Mouse (Mus musculus) G1E (cell line): ENCODE data around the gene Dao. TPM values are rescaled to one million over a fixed set of nuclear protein-coding genes. Genes with fewer than 3 reads are reported as not detected.

Experiments
- ATAC-seq: 2 replicates; pipeline ENCODE4 v1.8.0; 2016; ENCODE audit warnings: mild to moderate bottlenecking; ENCODE audit not compliant: insufficient number of reproducible peaks, poor library complexity, low FRiP score, severe bottlenecking; ENCODE audit errors: extremely low read depth
- DNase-seq: peaks from one replicate; pipeline ENCODE4 v3.0.0; 2012; ENCODE audit warnings: low spot score
- H3K27me3 ChIP-seq: 2 replicates; pipeline ENCODE4 v1.6.1; 2012; ENCODE audit warnings: mild to moderate bottlenecking, low read length, inconsistent platforms; ENCODE audit not compliant: insufficient read depth
- H3K36me3 ChIP-seq: replicated peaks from 2 replicates; pipeline ENCODE3; 2012; ENCODE audit warnings: mild to moderate bottlenecking, inconsistent platforms
- H3K4me1 ChIP-seq: 2 replicates; pipeline ENCODE4 v1.6.1; 2012; ENCODE audit warnings: low read depth, low read length, inconsistent platforms, mixed read lengths; ENCODE audit not compliant: insufficient read depth
- H3K4me3 ChIP-seq: 2 replicates; pipeline ENCODE4 v1.5.1; 2012; ENCODE audit warnings: low read depth, mild to moderate bottlenecking, inconsistent platforms, low read length, moderate library complexity, mixed read lengths
- H3K9me3 ChIP-seq: replicated peaks from 2 replicates; pipeline ENCODE4 v1.6.1; 2012; ENCODE audit warnings: inconsistent platforms
- CTCF ChIP-seq: IDR thresholded peaks from 2 replicates; pipeline ENCODE4 v1.5.1; 2012; ENCODE audit warnings: low read depth, low read length, inconsistent platforms, mixed read lengths
- GATA1 ChIP-seq: IDR thresholded peaks from 2 replicates; pipeline ENCODE4 v1.6.1; 2012; ENCODE audit warnings: borderline replicate concordance, low read length, inconsistent platforms, mixed read lengths
- GATA2 ChIP-seq: IDR thresholded peaks from 2 replicates; pipeline ENCODE4 v1.6.1; 2012; ENCODE audit warnings: low read depth, low read length, inconsistent platforms, borderline replicate concordance
- POLR2AphosphoS5 ChIP-seq: IDR thresholded peaks from 2 replicates; pipeline ENCODE4 v1.6.1; 2012; ENCODE audit warnings: low read depth, low read length, inconsistent platforms; ENCODE audit not compliant: insufficient replicate concordance
- TAL1 ChIP-seq: conservative IDR thresholded peaks from 2 replicates; pipeline ENCODE4 v1.6.1; 2012; ENCODE audit warnings: low read depth, low read length, inconsistent platforms, mixed read lengths
- polyA plus RNA-seq: library from polyadenylated mRNA; stranded (reverse); fragments of >175 nt; gene quantifications from 2 replicates; pipeline ENCODE4 v1.2.3, GENCODE M21; 2012
- total RNA-seq, 2 experiments: library from RNA; stranded (forward) in 1 of 2; stranded (reverse) in 1 of 2; fragments of 200-1000 nt in 1 of 2; fragments of >200 nt in 1 of 2; fragmentation: Nextera tagmentation in 1 of 2; gene quantifications; 2 replicates each; pipeline ENCODE4 v1.2.3; 2014 to 2017

Gene Dao
- total and polyA plus RNA-seq, 3 experiments = not detected

DNA sequence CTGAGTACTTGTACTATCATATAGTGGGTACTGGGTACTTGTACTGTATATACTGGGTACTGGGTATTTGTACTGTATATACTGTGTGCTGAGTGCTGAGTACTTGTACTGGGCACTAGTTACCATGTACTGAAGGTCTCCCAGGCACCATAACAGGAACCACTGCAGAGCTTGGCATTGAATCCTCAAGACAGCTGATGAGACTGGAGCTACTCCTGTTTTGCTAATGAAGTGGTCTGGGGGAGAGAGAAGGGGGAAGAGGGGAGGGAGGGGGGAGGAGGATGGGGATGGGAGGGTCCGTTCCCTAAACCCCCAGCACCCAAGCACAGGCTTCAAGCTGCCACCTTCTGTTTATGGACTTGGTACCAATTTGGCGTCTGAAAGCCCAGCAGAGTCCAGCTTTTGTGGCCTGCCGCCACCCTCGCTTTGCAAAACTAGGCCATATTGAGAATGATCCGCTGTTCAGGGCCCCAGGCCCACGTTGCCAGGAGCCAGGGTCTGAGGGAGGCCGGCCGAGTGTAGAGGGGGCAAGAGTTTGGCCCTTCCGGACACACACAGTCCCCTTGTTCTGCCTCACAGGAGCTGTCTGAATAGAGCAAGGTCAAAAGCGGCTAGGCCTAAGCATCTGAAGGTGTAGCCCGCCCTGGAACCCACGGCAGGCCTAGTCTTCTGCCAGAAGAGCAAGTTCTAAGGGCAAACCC, 4.4 kb downstream of the Dao start:
- Histone ChIP-seq H3K9me3 (no peaks in the 10 kb centered on the region), H3K4me1 (peaks cover 22% of the 10 kb centered on the region), H3K27me3 (peaks cover 40% of the 10 kb centered on the region), H3K36me3 (no peaks in the 10 kb centered on the region), H3K4me3 (no peak overlapping the region)
- ATAC-seq (no peak), DNase-seq (no peak)
- TF ChIP-seq GATA2 (no peak), POLR2AphosphoS5 (no peak), CTCF (no peak), GATA1 (no peak), TAL1 (no peak)

DNA sequence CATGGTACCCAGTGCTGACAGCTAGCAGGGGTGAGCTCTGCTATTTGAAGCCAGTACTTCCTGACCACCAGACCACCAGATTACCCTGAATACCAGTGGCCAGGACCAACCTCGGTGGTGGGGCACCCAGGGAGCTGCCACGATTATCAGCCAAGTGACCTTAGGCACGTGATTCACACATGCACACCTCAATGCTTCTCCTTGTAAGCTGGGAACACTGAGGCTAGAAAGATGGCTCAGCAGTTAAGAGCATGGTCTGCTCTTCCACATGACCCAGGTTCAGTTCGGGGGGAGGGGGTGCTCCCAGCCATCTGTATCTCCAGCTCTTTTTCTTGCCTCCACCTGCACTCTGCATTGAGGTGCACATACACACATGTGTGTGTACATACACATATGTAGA, 5.5 kb downstream of the Dao start:
- Histone ChIP-seq H3K9me3 (no peaks in the 10 kb centered on the region), H3K4me3 (no peak overlapping the region), H3K36me3 (no peaks in the 10 kb centered on the region), H3K27me3 (peaks cover 29% of the 10 kb centered on the region), H3K4me1 (peaks cover 11% of the 10 kb centered on the region)
- DNase-seq = no peak
- ATAC-seq = no peak
- TF ChIP-seq GATA1 = no peak
- TF ChIP-seq POLR2AphosphoS5 = no peak
- no peak for TF ChIP-seq TAL1
- TF ChIP-seq CTCF = no peak
- TF ChIP-seq GATA2 = no peak

DNA sequence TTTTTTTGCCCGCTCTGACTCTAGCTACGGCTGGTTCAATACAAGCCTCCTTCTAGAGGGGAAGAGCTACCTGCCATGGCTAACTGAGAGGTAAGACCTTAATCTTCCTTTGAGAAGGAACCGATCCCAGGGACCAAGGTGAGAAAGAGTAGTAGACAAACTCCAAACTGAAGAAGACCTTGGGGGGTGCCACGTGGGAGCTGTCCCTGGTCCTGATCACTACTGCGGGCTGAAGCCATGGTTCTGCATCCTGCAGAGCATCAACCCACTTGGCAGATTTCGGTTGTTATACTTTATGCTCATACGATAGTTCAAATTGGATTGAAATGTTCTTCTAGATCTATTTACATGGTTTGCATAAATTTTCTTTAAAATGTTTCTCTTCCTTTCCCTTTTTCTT, 11.6 kb downstream of the Dao start:
- no peak overlapping the region for H3K4me3 ChIP-seq
- H3K36me3 ChIP-seq = no peaks in the 10 kb centered on the region
- no peak for TF ChIP-seq POLR2AphosphoS5
- TF ChIP-seq GATA2 = no peak
- no peak for TF ChIP-seq GATA1
- no peak for TF ChIP-seq TAL1
- no peak for TF ChIP-seq CTCF
- ATAC-seq (no peak), DNase-seq (no peak)
- no peaks in the 10 kb centered on the region for H3K27me3 ChIP-seq
- no peaks in the 10 kb centered on the region; the same call in 1 of the 2 replicates for H3K4me1 ChIP-seq
- no peaks in the 10 kb centered on the region for H3K9me3 ChIP-seq

DNA sequence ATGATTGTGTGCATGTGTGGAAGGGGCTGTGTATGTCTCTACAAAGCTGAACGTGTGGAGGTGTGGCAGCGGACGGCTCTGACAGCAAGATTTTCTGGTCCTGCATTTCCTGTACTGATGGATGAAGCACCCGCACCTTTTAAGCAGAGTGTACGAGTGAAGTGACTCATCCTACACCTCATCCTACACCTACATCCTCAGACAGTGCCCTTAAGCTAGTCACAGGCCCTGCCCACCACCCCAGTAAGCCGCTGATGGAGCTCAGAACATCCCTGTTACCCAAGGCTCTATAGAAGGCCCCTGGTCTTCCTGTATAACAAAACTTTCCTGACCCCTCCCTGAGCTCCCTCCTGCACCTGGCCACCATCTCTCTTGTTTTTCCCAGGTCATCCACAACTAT, 20.9 kb downstream of the Dao start:
- Histone ChIP-seq H3K36me3 (no peaks in the 10 kb centered on the region), H3K9me3 (peaks cover 11% of the 10 kb centered on the region), H3K4me1 (no peaks in the 10 kb centered on the region), H3K4me3 (no peak overlapping the region), H3K27me3 (no peaks in the 10 kb centered on the region)
- no peak for TF ChIP-seq POLR2AphosphoS5
- TF ChIP-seq GATA1 = no peak
- TF ChIP-seq GATA2 = no peak
- no peak for TF ChIP-seq TAL1
- no peak for TF ChIP-seq CTCF
- no peak for ATAC-seq
- no peak for DNase-seq

DNA sequence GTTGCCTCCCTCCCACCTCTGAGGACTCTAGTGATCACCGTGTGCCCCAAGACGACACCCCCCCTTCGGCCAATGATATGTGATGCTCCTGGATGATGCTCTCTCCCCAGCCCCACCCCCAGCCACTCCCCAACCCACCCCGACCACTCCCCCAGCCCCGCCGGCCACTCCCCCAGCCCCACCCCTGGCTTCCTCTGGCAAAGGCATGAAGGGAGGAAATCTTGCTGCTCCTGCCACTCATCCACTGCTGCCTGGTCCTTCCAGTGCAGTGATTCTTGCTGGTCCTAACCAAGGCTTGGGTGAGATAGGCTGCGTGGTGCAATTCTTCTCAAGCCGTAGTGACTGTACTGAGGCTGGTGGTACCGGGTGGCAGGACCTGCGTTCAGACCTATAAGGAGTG, 21.4 kb downstream of the Dao start:
- Histone ChIP-seq H3K27me3 (no peaks in the 10 kb centered on the region), H3K9me3 (peaks cover 11% of the 10 kb centered on the region), H3K4me1 (no peaks in the 10 kb centered on the region), H3K36me3 (no peaks in the 10 kb centered on the region), H3K4me3 (no peak overlapping the region)
- DNase-seq (no peak), ATAC-seq (no peak)
- TF ChIP-seq TAL1 (no peak), CTCF (no peak), POLR2AphosphoS5 (no peak), GATA1 (no peak), GATA2 (no peak)

DNA sequence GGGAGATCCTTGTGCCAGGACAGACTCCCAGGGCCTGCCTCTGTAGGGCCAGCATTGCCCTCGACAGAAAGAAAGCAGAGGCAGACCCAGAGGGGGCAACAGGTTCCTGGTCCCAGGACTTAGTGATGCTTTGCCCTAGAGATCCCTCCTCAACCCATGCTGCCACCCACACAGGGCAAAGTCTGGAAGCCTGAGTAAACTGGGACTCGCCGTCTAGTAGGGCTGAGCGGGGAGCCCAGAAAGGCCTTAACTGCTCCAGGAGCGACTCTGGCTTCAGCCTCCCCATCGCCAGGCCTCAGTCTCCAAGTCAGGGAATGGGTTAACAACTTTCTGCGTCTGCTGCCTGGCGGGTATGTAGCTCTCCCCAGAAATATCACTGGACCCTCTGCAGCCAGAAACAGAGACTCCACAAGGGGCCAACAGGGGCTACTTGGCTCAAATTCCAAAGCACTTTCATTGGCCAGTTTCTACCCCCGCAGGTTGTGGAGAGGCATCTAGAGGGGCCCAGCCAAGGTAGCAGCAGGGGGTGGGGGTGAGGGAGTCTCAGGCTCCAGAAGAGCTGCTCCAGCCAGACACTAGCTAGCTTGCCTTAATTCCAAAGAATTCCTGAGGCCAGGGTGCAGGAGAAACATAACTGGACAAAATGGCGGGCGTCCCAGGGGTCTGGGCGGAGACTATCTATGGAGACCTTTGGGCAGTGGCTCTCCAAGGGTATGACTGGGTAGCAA, 23.9 kb downstream of the Dao start:
- no peak overlapping the region for H3K4me3 ChIP-seq
- TF ChIP-seq POLR2AphosphoS5 (no peak), CTCF (no peak), TAL1 (no peak), GATA1 (no peak), GATA2 (no peak)
- no peaks in the 10 kb centered on the region for H3K4me1 ChIP-seq
- no peaks in the 10 kb centered on the region for H3K27me3 ChIP-seq
- ATAC-seq = no peak
- peaks cover 5% of the 10 kb centered on the region for H3K9me3 ChIP-seq
- DNase-seq = no peak
- H3K36me3 ChIP-seq = no peaks in the 10 kb centered on the region
